Mouse (Mus musculus) megakaryocyte, embryonic 14.5 days (primary cell): ENCODE measurements around the gene Lrrc45.

Experiments
- FLI1 ChIP-seq: IDR thresholded peaks from 2 replicates; pipeline ENCODE4 v1.6.1; 2012; ENCODE audit warnings: low read length, inconsistent platforms, mixed read lengths
- GATA1 ChIP-seq: IDR thresholded peaks from 3 replicates; pipeline ENCODE4 v1.6.1; 2012; ENCODE audit warnings: mixed read lengths, low read length, inconsistent platforms, borderline replicate concordance

DNA sequence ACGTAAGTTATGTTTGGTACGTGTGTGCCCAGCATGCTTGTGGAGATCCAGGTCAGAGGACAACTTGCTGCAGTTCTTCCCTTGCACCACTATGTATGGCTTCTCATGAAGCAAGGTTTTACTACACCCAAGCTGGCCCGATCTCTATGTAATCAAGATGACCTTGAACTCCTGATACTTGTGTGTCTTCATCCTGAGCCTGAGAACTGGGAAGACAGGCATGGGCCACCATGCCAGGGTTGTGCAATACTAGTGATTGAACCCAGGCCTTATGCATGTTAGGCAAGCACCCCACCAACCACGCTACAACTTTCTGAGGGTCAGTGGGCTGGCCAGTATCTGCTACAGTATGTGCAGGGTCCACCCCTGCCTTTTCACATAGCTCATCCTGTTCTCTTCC lies 36.8 kb upstream of the Lrrc45 start:
- no peak for TF ChIP-seq FLI1
- no peak for TF ChIP-seq GATA1
